Mouse (Mus musculus) myocyte (in vitro differentiated cells): ENCODE results near the gene Tmem202.

ENCODE experiments used
- E2F4 ChIP-seq: IDR thresholded peaks from one replicate; pipeline ENCODE4 v1.6.1; 2011; ENCODE audit warnings: mild to moderate bottlenecking, control low read depth, moderate library complexity; ENCODE audit not compliant: insufficient read depth
- MAX ChIP-seq: IDR thresholded peaks from one replicate; pipeline ENCODE4 v1.6.1; 2011; ENCODE audit warnings: low read depth, mild to moderate bottlenecking, control low read depth
- MYOG ChIP-seq, 3 experiments: IDR thresholded peaks; one replicate each; pipeline ENCODE4 v1.6.1; 2011; ENCODE audit warnings: control low read depth in 2 of 3, low read depth in 2 of 3, mild to moderate bottlenecking in 2 of 3; ENCODE audit not compliant: insufficient read length in 2 of 3, control insufficient read depth in 1 of 3, insufficient read depth in 1 of 3
- POLR2A ChIP-seq: IDR thresholded peaks from one replicate; pipeline ENCODE4 v1.6.1; 2011; ENCODE audit warnings: low read depth, mild to moderate bottlenecking, control low read depth, moderate library complexity; ENCODE audit not compliant: insufficient read length
- REST ChIP-seq: IDR thresholded peaks from one replicate; pipeline ENCODE4 v1.6.1; 2011; ENCODE audit warnings: mild to moderate bottlenecking, control low read depth, moderate library complexity; ENCODE audit not compliant: insufficient read depth, insufficient read length
- SRF ChIP-seq: IDR thresholded peaks from one replicate; pipeline ENCODE4 v1.6.1; 2011; ENCODE audit warnings: low read depth; ENCODE audit not compliant: control insufficient read depth, insufficient read length
- TCF3 ChIP-seq: IDR thresholded peaks from one replicate; pipeline ENCODE4 v1.6.1; 2011; ENCODE audit warnings: low read depth, control low read depth; ENCODE audit not compliant: insufficient read length
- USF1 ChIP-seq: IDR thresholded peaks from one replicate; pipeline ENCODE4 v1.6.1; 2011; ENCODE audit warnings: low read depth, mild to moderate bottlenecking, control low read depth, moderate library complexity

DNA sequence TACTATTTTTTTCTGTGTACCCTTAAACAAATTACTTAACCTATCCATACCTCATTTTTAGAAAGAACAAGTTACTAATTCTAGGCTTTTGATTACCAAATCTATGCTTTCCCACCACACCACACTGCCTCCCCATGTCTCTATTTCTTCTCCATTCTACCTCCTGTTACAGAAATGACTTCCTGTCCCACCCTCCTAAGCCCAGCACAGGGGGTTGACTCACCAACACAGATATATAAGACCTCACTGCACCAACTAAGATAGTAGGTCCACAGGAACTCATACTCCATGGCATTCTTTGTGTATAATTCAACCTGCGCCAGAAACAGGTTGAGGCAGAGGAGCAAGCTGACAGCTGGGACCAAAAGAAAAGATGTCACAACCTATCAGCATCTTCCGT, 20.3 kb downstream of the Tmem202 start:
- TF ChIP-seq MAX (no peak), USF1 (no peak), POLR2A (no peak), E2F4 (no peak), MYOG (IDR thresholded peaks at IDR 0.05; ENCODE audit: control insufficient read depth in 1 of 3, insufficient read depth in 1 of 3, insufficient read length in 2 of 3, low read depth in 2 of 3) (no peak), REST (no peak), TCF3 (no peak), SRF (no peak)
